Mouse (Mus musculus): ENCODE results near the gene Arhgef26.

Arhgef26 gene

GRCm38 (mm10) chr3:62382853-62383252 lies 44.7 kb downstream of the Arhgef26 start:
- no peak for ATAC-seq (ENCODE audit: low TSS enrichment)

GRCm38 (mm10) chr3:62392636-62393035 lies 54.5 kb downstream of the Arhgef26 start:
- ATAC-seq (ENCODE audit: low TSS enrichment): no peak

GRCm38 (mm10) chr3:62394284-62394683 lies 56.1 kb downstream of the Arhgef26 start:
- no peak for ATAC-seq (ENCODE audit: low TSS enrichment)

- ATAC-seq (ENCODE audit: low TSS enrichment): no peak
Observed at GRCm38 (mm10) chr3:62395368-62395767, 57.2 kb downstream of the Arhgef26 start.

- ATAC-seq (ENCODE audit: low TSS enrichment): no peak
Observed at GRCm38 (mm10) chr3:62396109-62396508, 58.0 kb downstream of the Arhgef26 start.

- peak; percentile 77 for ATAC-seq (ENCODE audit: low TSS enrichment)
Observed at GRCm38 (mm10) chr3:62398094-62398493, 60.0 kb downstream of the Arhgef26 start.

GRCm38 (mm10) chr3:62399826-62400746 lies 61.9 kb downstream of the Arhgef26 start:
- no peak for ATAC-seq (ENCODE audit: low TSS enrichment)

- ATAC-seq (ENCODE audit: low TSS enrichment): no peak
Observed at GRCm38 (mm10) chr3:62402466-62402865, 64.3 kb downstream of the Arhgef26 start.

GRCm38 (mm10) chr3:62404477-62405246 lies 66.5 kb downstream of the Arhgef26 start:
- ATAC-seq (ENCODE audit: low TSS enrichment): peak; percentile 73

- no peak for ATAC-seq (ENCODE audit: low TSS enrichment)
Observed at GRCm38 (mm10) chr3:62409555-62410182, 71.5 kb downstream of the Arhgef26 start.

- ATAC-seq (ENCODE audit: low TSS enrichment): no peak
Observed at GRCm38 (mm10) chr3:62410491-62410890, 72.3 kb downstream of the Arhgef26 start.

GRCm38 (mm10) chr3:62412704-62413103 lies 74.6 kb downstream of the Arhgef26 start:
- peak; percentile 90 for ATAC-seq (ENCODE audit: low TSS enrichment)

- ATAC-seq (ENCODE audit: low TSS enrichment): no peak
Observed at GRCm38 (mm10) chr3:62414926-62415325, 76.8 kb downstream of the Arhgef26 start.

- no peak for ATAC-seq (ENCODE audit: low TSS enrichment)
Observed at GRCm38 (mm10) chr3:62417458-62417857, 79.3 kb downstream of the Arhgef26 start.

- ATAC-seq (ENCODE audit: low TSS enrichment): no peak
Observed at GRCm38 (mm10) chr3:62418387-62419138, 80.4 kb downstream of the Arhgef26 start.

- no peak for ATAC-seq (ENCODE audit: low TSS enrichment)
Observed at GRCm38 (mm10) chr3:62433675-62434074, 95.5 kb downstream of the Arhgef26 start.

- no peak for ATAC-seq (ENCODE audit: low TSS enrichment)
Observed at GRCm38 (mm10) chr3:62435923-62436322, 97.8 kb downstream of the Arhgef26 start.

GRCm38 (mm10) chr3:62440431-62440969 lies 102.4 kb downstream of the Arhgef26 start:
- no peak for ATAC-seq (ENCODE audit: low TSS enrichment)

- no peak for ATAC-seq (ENCODE audit: low TSS enrichment)
Observed at GRCm38 (mm10) chr3:62443582-62444194, 105.5 kb downstream of the Arhgef26 start.

- no peak for ATAC-seq (ENCODE audit: low TSS enrichment)
Observed at GRCm38 (mm10) chr3:62446271-62446670, 108.1 kb downstream of the Arhgef26 start.

- no peak for ATAC-seq (ENCODE audit: low TSS enrichment)
Observed at GRCm38 (mm10) chr3:62447151-62447550, 109.0 kb downstream of the Arhgef26 start.

All from frontal cortex, adult (tissue).